Mouse (Mus musculus) midbrain, embryonic 10.5 days (tissue): ENCODE data around the gene Cyp4a31. TPM values are rescaled to one million over a fixed set of nuclear protein-coding genes. Genes with fewer than 3 reads are reported as not detected.
"Not testable (repeated sequence)": the region's sequence is repeated elsewhere in the genome, so short reads cannot be mapped to it uniquely, and the experiment has no call there.

ENCODE experiments used
- DNase-seq: peaks from one replicate; pipeline ENCODE4 v3.0.0-alpha.2; 2017; ENCODE audit warnings: low spot score
- H3K27ac ChIP-seq: fragments of 300-500 bp; sonication (generic); replicated peaks from 2 replicates; pipeline ENCODE4 v1.5.1; 2016; ENCODE audit warnings: mild to moderate bottlenecking
- H3K27me3 ChIP-seq: fragments of 300-500 bp; sonication (generic); 2 replicates; pipeline ENCODE4 v1.6.1; 2016; ENCODE audit warnings: low read depth, mild to moderate bottlenecking; ENCODE audit not compliant: poor library complexity, severe bottlenecking
- H3K36me3 ChIP-seq: fragments of 300-500 bp; sonication (generic); 2 replicates; pipeline ENCODE4 v1.6.1; 2016; ENCODE audit warnings: mild to moderate bottlenecking, moderate library complexity
- H3K4me1 ChIP-seq: fragments of 300-500 bp; sonication (generic); 2 replicates; pipeline ENCODE4 v1.6.1; 2016
- H3K4me3 ChIP-seq: fragments of 300-500 bp; sonication (generic); 2 replicates; pipeline ENCODE4 v1.5.1; 2016; ENCODE audit warnings: mild to moderate bottlenecking, moderate library complexity
- H3K9me3 ChIP-seq: fragments of 300-500 bp; sonication (generic); replicated peaks from 2 replicates; pipeline ENCODE4 v1.6.1; 2016; ENCODE audit warnings: mild to moderate bottlenecking
- WGBS: fragments of 180-500 bp; shearing (Covaris S2); methylation state at CpG from one replicate; pipeline ENCODE4 v1.1.7; 2016; 5-methylcytosine and 5-hydroxymethylcytosine counted together
- polyA plus RNA-seq: library from polyadenylated mRNA; unstranded; fragments of >200 nt; fragmentation: Nextera tagmentation; extraction: Ambion mirVana; gene quantifications from 2 replicates; pipeline ENCODE4 v1.2.1, GENCODE M21; 2016

Cyp4a31 gene
- polyA plus RNA-seq, 1 experiment from 2014 or later, result not detected

DNA sequence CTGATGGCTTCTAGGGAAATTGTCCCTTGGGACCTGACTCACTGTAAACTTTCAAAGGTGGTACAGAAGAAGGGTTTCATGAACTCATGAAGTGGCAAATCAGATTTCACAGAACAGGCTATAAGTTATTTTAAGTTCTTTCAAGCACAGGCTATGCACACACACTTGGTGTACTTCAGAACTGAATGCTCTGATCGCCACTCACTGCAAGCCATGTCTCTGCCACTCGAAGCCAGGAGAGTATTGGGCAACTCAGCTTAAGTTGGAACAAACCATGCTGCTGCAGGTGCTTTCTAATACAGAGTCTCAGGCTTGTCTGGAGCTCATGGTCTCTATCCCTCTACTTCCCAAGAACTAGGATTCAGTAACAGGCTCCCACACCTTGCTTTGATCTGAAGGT lies 12.3 kb downstream of the Cyp4a31 start:
- no peaks in the 10 kb centered on the region for H3K4me1 ChIP-seq
- no peaks in the 10 kb centered on the region for H3K9me3 ChIP-seq
- H3K27me3 ChIP-seq, result no peaks in the 10 kb centered on the region
- H3K27ac ChIP-seq, result no peak overlapping the region
- WGBS, result 83% methylated on average over 2 of the region's 2 CpGs
- no peak for DNase-seq
- H3K36me3 ChIP-seq, result no peaks in the 10 kb centered on the region
- H3K4me3 ChIP-seq, result no peak overlapping the region

DNA sequence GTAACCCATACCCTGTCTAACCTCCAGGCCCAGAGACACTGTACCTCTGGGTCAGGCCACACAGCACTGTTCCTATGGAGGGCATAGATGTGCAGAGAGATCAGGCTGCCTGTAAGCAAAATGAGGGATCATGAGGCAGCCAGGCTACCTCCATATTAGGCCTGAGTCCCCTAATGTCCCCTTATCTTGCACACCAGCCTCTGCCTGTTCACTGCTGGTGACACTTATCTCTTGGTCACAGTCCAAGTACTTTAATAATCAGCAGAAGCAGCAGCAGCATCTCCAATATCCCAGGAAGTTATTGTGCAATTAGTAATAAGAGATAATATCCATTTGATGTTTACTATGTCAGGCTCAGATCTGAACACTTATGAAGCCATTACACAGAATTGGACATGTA lies 19.6 kb downstream of the Cyp4a31 start:
- no peaks in the 10 kb centered on the region for H3K4me1 ChIP-seq
- H3K27me3 ChIP-seq, result no peaks in the 10 kb centered on the region
- no peaks in the 10 kb centered on the region for H3K9me3 ChIP-seq
- H3K36me3 ChIP-seq, result no peaks in the 10 kb centered on the region
- DNase-seq, result no peak
- H3K4me3 ChIP-seq, result no peak overlapping the region
- no peak overlapping the region for H3K27ac ChIP-seq

- H3K36me3 ChIP-seq, result no peaks in the 10 kb centered on the region
- DNase-seq, result no peak
- H3K9me3 ChIP-seq, result no peaks in the 10 kb centered on the region
- 96% methylated on average over 1 of the region's 1 CpGs for WGBS
- H3K4me1 ChIP-seq, result no peaks in the 10 kb centered on the region
- H3K4me3 ChIP-seq, result no peak overlapping the region
- H3K27me3 ChIP-seq, result no peaks in the 10 kb centered on the region
- H3K27ac ChIP-seq, result no peak overlapping the region
These were observed 32.9 kb downstream of the Cyp4a31 start for GRCm38 (mm10) chr4:115596357-115596756.

DNA sequence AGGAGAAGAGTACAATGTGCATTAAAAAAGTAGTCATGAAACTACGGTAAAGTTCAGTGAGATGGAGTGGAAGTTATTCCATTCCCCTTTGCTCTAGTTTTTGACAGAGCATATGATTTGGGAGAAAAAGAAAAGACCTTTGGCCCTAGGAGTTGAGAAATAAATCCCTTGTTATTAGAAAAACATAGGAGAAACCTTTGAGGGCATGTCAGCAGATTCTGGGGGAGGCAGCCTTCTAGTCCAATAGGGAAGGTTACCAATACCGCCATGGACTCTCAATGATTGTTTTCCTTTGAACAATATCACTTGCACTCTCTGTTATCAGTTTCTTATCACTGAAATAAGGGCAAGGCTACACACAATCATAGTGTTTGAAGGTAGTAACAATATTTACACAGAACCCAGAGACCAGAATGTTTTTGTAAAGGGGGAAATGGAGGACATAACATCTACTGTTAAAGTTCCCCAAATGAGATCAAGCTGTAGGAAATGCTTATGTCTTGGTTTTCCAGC lies 33.4 kb downstream of the Cyp4a31 start:
- Histone ChIP-seq H3K36me3 (no peaks in the 10 kb centered on the region), H3K27ac (no peak overlapping the region), H3K9me3 (no peaks in the 10 kb centered on the region), H3K27me3 (no peaks in the 10 kb centered on the region), H3K4me1 (no peaks in the 10 kb centered on the region), H3K4me3 (no peak overlapping the region)
- 83% methylated on average over 2 of the region's 2 CpGs for whole genome bisulfite sequencing
- no peak for DNase-seq

DNA sequence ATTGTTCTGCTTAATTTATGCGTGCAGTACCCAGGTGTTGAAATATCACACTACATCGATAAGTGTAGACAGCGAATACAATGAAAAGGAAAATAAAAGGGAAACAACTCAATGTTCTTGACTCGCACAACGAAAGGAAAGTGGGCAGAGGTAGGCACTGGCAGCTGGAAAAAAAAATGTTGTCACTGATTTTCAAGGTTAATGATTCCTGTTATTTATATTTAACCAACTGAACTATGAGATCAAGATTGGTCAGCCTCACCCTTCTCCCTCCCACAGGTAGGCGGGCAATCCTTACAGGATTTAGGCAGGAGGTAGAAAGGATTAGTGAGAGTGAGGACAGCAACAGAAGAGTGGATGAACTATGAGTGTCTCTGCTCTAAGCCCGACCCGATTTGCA lies 37.2 kb downstream of the Cyp4a31 start, which contains the start of gene Cyp4a32:
Cyp4a32 (plus strand) TSS at position 359 of the 400 bp plus-strand sequence.
- WGBS, result 92% methylated on average over 8 of the region's 8 CpGs
- not testable (repeated sequence) for H3K4me1 ChIP-seq, DNase-seq

DNA sequence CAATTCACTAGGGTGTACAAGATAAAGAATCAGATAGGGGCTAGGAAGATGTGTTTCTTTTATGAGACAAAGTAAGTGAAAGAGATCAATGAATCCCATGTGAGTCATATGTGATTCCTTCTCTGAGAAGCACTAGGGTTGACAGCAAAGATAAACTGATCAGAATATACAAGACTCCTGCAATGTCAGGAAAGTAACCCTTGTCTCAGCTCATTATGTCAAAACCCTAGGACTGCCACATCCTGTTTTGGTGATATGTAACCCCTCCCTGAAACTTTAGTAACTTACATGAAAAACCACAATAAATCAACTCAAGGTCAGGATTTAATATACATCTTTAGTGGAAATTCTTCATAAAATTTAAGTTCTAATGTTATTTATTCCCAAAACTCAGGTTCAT lies 50.6 kb downstream of the Cyp4a31 start:
- no peaks in the 10 kb centered on the region for H3K36me3 ChIP-seq
- no peaks in the 10 kb centered on the region for H3K4me1 ChIP-seq
- no peak overlapping the region for H3K4me3 ChIP-seq
- no peaks in the 10 kb centered on the region for H3K9me3 ChIP-seq
- no peak for DNase-seq
- no peaks in the 10 kb centered on the region for H3K27me3 ChIP-seq
- H3K27ac ChIP-seq, result no peak overlapping the region

More for the DNA sequence above, 37.2 kb downstream of the Cyp4a31 start, which contains the start of gene Cyp4a32:
- H3K36me3 ChIP-seq, H3K4me3 ChIP-seq, H3K9me3 ChIP-seq, H3K27ac ChIP-seq, H3K27me3 ChIP-seq: not testable (repeated sequence)

GRCm38 (mm10) chr4:115625560-115625959 lies 62.1 kb downstream of the Cyp4a31 start:
- H3K36me3 ChIP-seq, H3K4me1 ChIP-seq, DNase-seq, H3K9me3 ChIP-seq, H3K4me3 ChIP-seq, H3K27me3 ChIP-seq, H3K27ac ChIP-seq: not testable (repeated sequence)
- WGBS, result 94% methylated on average over 3 of the region's 3 CpGs

Other genes starting within 250 kb of the Cyp4a31 start
- not detected in 2 replicates for gene Cyp4a12b, start 152.0 kb upstream of the Cyp4a31 start, polyA plus RNA-seq
- not detected in 2 replicates for gene Cyp4a30b, start 111.0 kb upstream of the Cyp4a31 start, polyA plus RNA-seq
- gene Cyp4a14, start 67.5 kb upstream of the Cyp4a31 start, polyA plus RNA-seq, result not detected in 2 replicates
- gene Cyp4a10, start 45.4 kb upstream of the Cyp4a31 start, polyA plus RNA-seq, result not detected in 2 replicates
- gene Cyp4a32, start 37.3 kb downstream of the Cyp4a31 start, polyA plus RNA-seq, result not detected in 2 replicates
- gene Cyp4b1, start 84.1 kb downstream of the Cyp4a31 start, polyA plus RNA-seq, result not detected in 2 replicates
- 34.4 and 34.8 TPM in 2 replicates for gene Efcab14, start 174.1 kb downstream of the Cyp4a31 start, polyA plus RNA-seq
- 0.17 and 0.25 TPM in 2 replicates for gene Tex38, start 217.4 kb downstream of the Cyp4a31 start, polyA plus RNA-seq
- gene Atpaf1, start 221.2 kb downstream of the Cyp4a31 start, polyA plus RNA-seq, result 50.0 and 53.8 TPM in 2 replicates